In genomic region chr7:100894057-100894832, GRCm38 (mm10) we compare ENCODE assay signal across 8 mouse cellular contexts. TPM values are rescaled to one million over a fixed set of nuclear protein-coding genes. Genes with fewer than 3 reads are reported as not detected.
DNase-seq lines count a peak whose midpoint lies in the region; ATAC-seq lines count a peak whose summit lies in the region.

No protein-coding gene starts in this region.

- 8% methylated on average over 44 of the region's 53 CpGs for WGBS in lung, embryonic 15.5 days
- 3% methylated on average over 45 of the region's 53 CpGs for WGBS in heart, embryonic 11.5 days (ENCODE audit: insufficient replicate concordance)
- 4% methylated on average over 53 of the region's 53 CpGs for WGBS in stomach, embryonic 14.5 days

- H3K27ac ChIP-seq in lung, embryonic 15.5 days, result 0 out of 2 replicates have a peak overlapping the region, but pooled peaks have one; percentile 4
- no peak overlapping the region for H3K27ac ChIP-seq in heart, embryonic 11.5 days (ENCODE audit: low read depth, low read length)
- H3K27ac ChIP-seq in stomach, embryonic 14.5 days (ENCODE audit: low read length), result no peak overlapping the region

- peaks cover 31% of the 10 kb centered on the region for H3K4me1 ChIP-seq in lung, embryonic 15.5 days
- H3K4me1 ChIP-seq in heart, embryonic 11.5 days (ENCODE audit: control insufficient read depth, insufficient read depth, low read length), result peaks cover 26% of the 10 kb centered on the region
- peaks cover 19% of the 10 kb centered on the region for H3K4me1 ChIP-seq in stomach, embryonic 14.5 days (ENCODE audit: control insufficient read depth, insufficient read depth, low read length)

- H3K9me3 ChIP-seq in lung, embryonic 15.5 days, result no peaks in the 10 kb centered on the region
- H3K9me3 ChIP-seq in heart, embryonic 11.5 days (replicated peaks; ENCODE audit: control insufficient read depth, low read length), result no peaks in the 10 kb centered on the region
- no peaks in the 10 kb centered on the region for H3K9me3 ChIP-seq in stomach, embryonic 14.5 days (ENCODE audit: control insufficient read depth, low read depth, low read length)

- DNase-seq in lung, postnatal 10 days, result no peak
- peak; percentile 79 for DNase-seq in cerebellum, adult 9-11 months
- peak; percentile 62 to 73 for DNase-seq in layer of hippocampus, postnatal 10 days (ENCODE audit: low spot score in 2 of 2)
- DNase-seq in spleen, adult 12 weeks (ENCODE audit: low spot score), result no peak

- no peaks in the 10 kb centered on the region for H3K27me3 ChIP-seq in lung, embryonic 15.5 days
- no peaks in the 10 kb centered on the region for H3K27me3 ChIP-seq in heart, embryonic 11.5 days (ENCODE audit: control insufficient read depth, insufficient read depth, low read length)
- no peaks in the 10 kb centered on the region for H3K27me3 ChIP-seq in stomach, embryonic 14.5 days (ENCODE audit: control insufficient read depth, insufficient read depth, low read length)

- H3K4me3 ChIP-seq in lung, embryonic 15.5 days, result peak overlapping the region; percentile 46
- H3K4me3 ChIP-seq in heart, embryonic 11.5 days (ENCODE audit: low read depth, low read length), result peak overlapping the region; percentile 51
- peak overlapping the region; percentile 33 for H3K4me3 ChIP-seq in stomach, embryonic 14.5 days (ENCODE audit: low read depth, low read length)

- H3K9ac ChIP-seq in lung, embryonic 15.5 days, result peak overlapping the region; percentile 50
- H3K9ac ChIP-seq in heart, embryonic 11.5 days (ENCODE audit: low read depth, low read length), result peak overlapping the region; percentile 79
- H3K9ac ChIP-seq in stomach, embryonic 14.5 days (replicated peaks; ENCODE audit: low read depth, low read length), result peak overlapping the region; percentile 37

- peak; percentile 43; the same call in 1 of the 2 replicates for ATAC-seq in lung, embryonic 15.5 days (ENCODE audit: borderline replicate concordance, extremely low read depth, low FRiP score, low TSS enrichment)
- peak; percentile 39 for ATAC-seq in heart, embryonic 11.5 days (replicated peaks; ENCODE audit: insufficient number of reproducible peaks, low FRiP score, low TSS enrichment)
- peak; percentile 36 for ATAC-seq in megakaryocyte-erythroid progenitor cell, adult 5-6 weeks (replicated peaks; ENCODE audit: low FRiP score, low TSS enrichment, poor library complexity, severe bottlenecking)
- peak; percentile 54; the same call in 1 of the 2 replicates for ATAC-seq in stomach, embryonic 14.5 days (ENCODE audit: insufficient number of reproducible peaks, insufficient read depth, low FRiP score, low read depth)

- peak overlapping the region; percentile 84 for H3K4me2 ChIP-seq in lung, embryonic 15.5 days
- peak overlapping the region; percentile 96 for H3K4me2 ChIP-seq in heart, embryonic 11.5 days
- H3K4me2 ChIP-seq in stomach, embryonic 14.5 days (replicated peaks; ENCODE audit: low read depth, low read length), result peak overlapping the region; percentile 70

- H3K36me3 ChIP-seq in lung, embryonic 15.5 days, result peaks cover 24% of the 10 kb centered on the region
- peaks cover 8% of the 10 kb centered on the region for H3K36me3 ChIP-seq in heart, embryonic 11.5 days (ENCODE audit: control insufficient read depth, insufficient read depth, low read length)
- peaks cover 12% of the 10 kb centered on the region for H3K36me3 ChIP-seq in stomach, embryonic 14.5 days (ENCODE audit: control insufficient read depth, insufficient read depth, low read length)

RNA-seq across cellular contexts. Expression of gene Relt, which starts 31.0 kb away (rescaled TPM):
- 3.6 and 4.6 TPM in 2 replicates for polyA plus RNA-seq in lung, embryonic 15.5 days (2015; fragmentation: Nextera tagmentation; extraction: Ambion mirVana)
- 2.3 and 3.0 TPM in 2 replicates for polyA plus RNA-seq in heart, embryonic 11.5 days (2014; fragmentation: Nextera tagmentation; extraction: Ambion mirVana)
- total RNA-seq in layer of hippocampus, postnatal 10 days (2021), result 1 to 10 TPM; 8.1 to 9.7 TPM
- 8.0 and 10.9 TPM in 2 replicates for total RNA-seq in megakaryocyte-erythroid progenitor cell, adult 5-6 weeks (2014; fragmentation: Nextera tagmentation)
- total RNA-seq in megakaryocyte-erythroid progenitor cell, adult 5-6 weeks (2017), result 5.2 and 6.4 TPM in 2 replicates
- polyA plus RNA-seq in stomach, embryonic 14.5 days (2014; fragmentation: Nextera tagmentation; extraction: Ambion mirVana), result 2.5 and 3.1 TPM in 2 replicates

RNA-seq across cellular contexts. Expression of gene Arhgef17, which starts 37.7 kb away (rescaled TPM):
- polyA plus RNA-seq in lung, embryonic 15.5 days (2015; fragmentation: Nextera tagmentation; extraction: Ambion mirVana), result 10.8 TPM in 2 replicates
- 8.5 and 8.8 TPM in 2 replicates for polyA plus RNA-seq in heart, embryonic 11.5 days (2014; fragmentation: Nextera tagmentation; extraction: Ambion mirVana)
- total RNA-seq in layer of hippocampus, postnatal 10 days (2021), result 10 to 100 TPM; 76.5 to 81.6 TPM
- not detected in 2 replicates for total RNA-seq in megakaryocyte-erythroid progenitor cell, adult 5-6 weeks (2014; fragmentation: Nextera tagmentation)
- total RNA-seq in megakaryocyte-erythroid progenitor cell, adult 5-6 weeks (2017), result not detected in 2 replicates
- polyA plus RNA-seq in stomach, embryonic 14.5 days (2014; fragmentation: Nextera tagmentation; extraction: Ambion mirVana), result 13.7 and 14.1 TPM in 2 replicates

Comparison
In these comparisons a context has a peak if more than half of its experiments do, and no peak if none do; other contexts are left out.
1. DNase-seq: peak in cerebellum, adult 9-11 months (single experiment) and layer of hippocampus, postnatal 10 days (2 of 2); none in lung, postnatal 10 days (single experiment) and spleen, adult 12 weeks (single experiment).
2. Peak in every context shown above with its lines, with median percentiles within 50 percentile points of each other: ATAC-seq, H3K4me2 ChIP-seq, H3K4me3 ChIP-seq and H3K9ac ChIP-seq.